Mouse (Mus musculus): Measurements from ENCODE around the gene Oas1h. TPM values are rescaled to one million over a fixed set of nuclear protein-coding genes. Genes with fewer than 3 reads are reported as not detected.

Gene Oas1h
- not detected in 2 replicates for polyA plus RNA-seq (2021; fragmentation: Nextera tagmentation)
- long read RNA-seq, experiment 1, result 0 reads
- long read RNA-seq, experiment 2, result 0 reads

DNA sequence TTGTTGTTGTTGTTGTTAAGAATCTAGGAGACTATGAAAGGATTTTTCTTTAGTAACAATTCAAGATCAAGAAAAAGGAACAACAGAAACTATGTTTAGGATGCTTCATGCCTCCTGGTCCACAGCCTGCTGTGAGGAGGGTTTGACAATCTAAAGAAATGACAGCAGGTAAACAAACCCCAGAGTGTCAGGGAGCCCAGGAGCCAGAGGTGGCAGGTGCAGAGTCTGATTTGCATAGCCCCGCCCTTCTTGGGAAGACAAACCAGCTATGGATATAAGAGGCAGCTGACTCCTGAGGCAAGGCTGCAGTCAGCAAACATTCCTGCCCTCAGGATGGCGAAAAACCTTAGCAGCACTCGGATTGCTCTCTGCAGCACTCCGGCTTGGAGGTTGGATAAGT lies at the start of gene Oas1h:
Gene Oas1h, plus strand, starts transcription at position 301 of the 400 bp plus-strand sequence.

GRCm38 (mm10) chr5:120811951-120812819 lies 49.0 kb upstream of the Oas1h start, which contains the start of gene Oas1c:
Gene Oas1c (minus strand): TSS chr5:120812514.

GRCm38 (mm10) chr5:120847067-120847466 lies 14.2 kb upstream of the Oas1h start, which contains the start of gene Oas1f:
Gene Oas1f (plus strand): TSS chr5:120847367.

DNA sequence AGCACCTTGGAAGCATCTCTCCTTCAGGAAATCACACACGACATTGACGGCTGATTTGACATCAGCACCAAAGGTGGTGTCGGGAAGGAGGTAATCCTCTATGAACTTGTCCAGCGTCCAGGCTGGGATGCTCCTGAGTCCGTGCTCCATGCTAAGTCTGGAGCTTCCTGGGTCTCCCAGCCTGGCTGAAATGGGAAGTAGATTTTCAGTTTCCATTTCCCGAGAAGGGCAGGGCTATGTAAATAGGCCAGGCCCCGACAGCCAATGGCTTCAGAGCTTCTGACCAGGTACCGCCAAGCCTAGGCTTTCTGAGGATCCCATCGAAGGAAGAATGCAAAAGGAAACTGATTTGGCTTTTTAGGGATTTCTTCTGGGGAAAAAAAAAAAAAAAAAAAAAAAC lies 26.2 kb downstream of the Oas1h start, which contains the start of gene Oas1g:
Gene Oas1g, minus strand, starts transcription at position 201 of the 400 bp plus-strand sequence.

DNA sequence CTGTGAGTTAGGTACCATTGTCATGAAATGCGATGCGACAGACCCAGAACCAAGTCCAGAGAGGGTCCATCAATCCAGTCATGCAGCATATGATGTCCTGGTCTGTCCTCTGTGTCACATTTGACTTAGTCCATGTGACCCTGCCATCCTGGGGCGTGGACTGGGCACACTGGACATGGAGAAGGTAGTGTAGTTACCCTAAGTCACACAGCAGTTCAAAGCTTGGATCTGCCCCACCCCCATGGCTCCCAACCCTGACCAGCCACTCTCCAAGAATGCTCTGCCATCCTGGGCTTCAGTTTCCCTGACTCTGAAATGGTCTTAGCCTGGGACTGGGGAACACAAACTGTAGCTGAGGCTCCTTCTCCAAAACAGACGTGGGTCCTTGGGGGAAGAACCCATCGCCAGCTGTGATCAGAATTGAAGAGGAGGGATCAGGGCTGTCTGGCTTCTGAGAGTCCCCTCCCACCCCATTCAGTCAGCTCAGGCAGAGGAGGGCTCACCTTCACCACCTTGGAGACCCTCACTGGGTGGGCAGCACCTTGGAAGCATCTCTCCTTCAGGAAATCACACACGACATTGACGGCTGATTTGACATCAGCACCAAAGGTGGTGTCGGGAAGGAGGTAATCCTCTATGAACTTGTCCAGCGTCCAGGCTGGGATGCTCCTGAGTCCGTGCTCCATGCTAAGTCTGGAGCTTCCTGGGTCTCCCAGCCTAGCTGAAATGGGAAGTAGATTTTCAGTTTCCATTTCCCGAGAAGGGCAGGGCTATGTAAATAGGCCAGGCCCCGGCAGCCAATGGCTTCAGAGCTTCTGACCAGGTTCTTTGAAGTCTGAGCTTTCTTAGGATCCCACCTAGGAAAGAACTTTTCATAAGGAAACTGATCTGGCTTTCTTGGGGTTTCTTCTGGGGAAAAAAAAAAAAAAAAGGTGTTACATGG lies 45.8 kb downstream of the Oas1h start, which contains the start of gene Oas1a:
Gene Oas1a, minus strand, starts transcription at position 731 of the 943 bp plus-strand sequence.

GRCm38 (mm10) chr5:120914204-120914603 lies 53.0 kb downstream of the Oas1h start, which contains the start of gene Oas1d:
Gene Oas1d (plus strand): TSS chr5:120914536.

Other genes with a start within 250 kb of the Oas1h start
- 24.2 and 29.9 TPM in 2 replicates for gene Rita1, start 248.8 kb upstream of the Oas1h start, polyA plus RNA-seq (2021; fragmentation: Nextera tagmentation)
- gene Ddx54, start 248.7 kb upstream of the Oas1h start, polyA plus RNA-seq (2021; fragmentation: Nextera tagmentation), result 17.3 and 18.3 TPM in 2 replicates
- not detected in 2 replicates for gene Cfap73, start 227.2 kb upstream of the Oas1h start, polyA plus RNA-seq (2021; fragmentation: Nextera tagmentation)
- gene Rasal1, start 212.6 kb upstream of the Oas1h start, polyA plus RNA-seq (2021; fragmentation: Nextera tagmentation), result 39.3 and 44.9 TPM in 2 replicates
- 20.8 and 24.2 TPM in 2 replicates for gene Dtx1, start 149.5 kb upstream of the Oas1h start, polyA plus RNA-seq (2021; fragmentation: Nextera tagmentation)
- 0.06 and 0.13 TPM in 2 replicates for gene Oas2, start 111.6 kb upstream of the Oas1h start, polyA plus RNA-seq (2021; fragmentation: Nextera tagmentation)
- gene Oas3, start 83.8 kb upstream of the Oas1h start, polyA plus RNA-seq (2021; fragmentation: Nextera tagmentation), result 0.04 and 0.10 TPM in 2 replicates
- not detected in 2 replicates for gene Oas1e, start 65.9 kb upstream of the Oas1h start, polyA plus RNA-seq (2021; fragmentation: Nextera tagmentation)
- 0.45 and 0.86 TPM in 2 replicates for gene Oas1c, start 48.9 kb upstream of the Oas1h start, polyA plus RNA-seq (2021; fragmentation: Nextera tagmentation)
- not detected in 2 replicates for gene Oas1f, start 14.1 kb upstream of the Oas1h start, polyA plus RNA-seq (2021; fragmentation: Nextera tagmentation)
- 0.28 and 0.29 TPM in 2 replicates for gene Oas1g, start 26.2 kb downstream of the Oas1h start, polyA plus RNA-seq (2021; fragmentation: Nextera tagmentation)
- gene Oas1a, start 46.1 kb downstream of the Oas1h start, polyA plus RNA-seq (2021; fragmentation: Nextera tagmentation), result 1.1 and 1.2 TPM in 2 replicates
- not detected in 2 replicates for gene Oas1d, start 53.1 kb downstream of the Oas1h start, polyA plus RNA-seq (2021; fragmentation: Nextera tagmentation)
- 93.8 and 123 TPM in 2 replicates for gene Rph3a, start 148.7 kb downstream of the Oas1h start, polyA plus RNA-seq (2021; fragmentation: Nextera tagmentation)

Data from left cerebral cortex, adult 6 months (tissue).